Mouse (Mus musculus) limb, embryonic 12.5 days (tissue): Measurements from ENCODE around the gene Olfr616. TPM values are rescaled to one million over a fixed set of nuclear protein-coding genes. Genes with fewer than 3 reads are reported as not detected.

ENCODE experiments used
- microRNA-seq: library from miRNA; unstranded; fragments of <30 nt; microRNA quantifications from one replicate; pipeline ENCODE4, GENCODE M21; 2017
- polyA plus RNA-seq: library from polyadenylated mRNA; unstranded; fragments of >200 nt; fragmentation: Nextera tagmentation; extraction: Ambion mirVana; gene quantifications from 2 replicates; pipeline ENCODE4 v1.2.1, GENCODE M21; 2016

The Olfr616 gene
- polyA plus RNA-seq, 1 experiment from 2014 or later = not detected

Small RNAs within 50 kb of the gene (microRNA-seq; reads per million reads assigned to microRNA genes)
- not detected for gene Gm26506

Other genes starting within 250 kb of the Olfr616 start
- gene Olfr598, start 245.6 kb downstream of the Olfr616 start, polyA plus RNA-seq = not detected in 2 replicates
- not detected in 2 replicates for gene Olfr599, start 233.2 kb downstream of the Olfr616 start, polyA plus RNA-seq
- not detected in 2 replicates for gene Olfr600, start 219.5 kb downstream of the Olfr616 start, polyA plus RNA-seq
- gene Olfr601, start 206.5 kb downstream of the Olfr616 start, polyA plus RNA-seq = not detected in 2 replicates
- gene Olfr603, start 183.0 kb downstream of the Olfr616 start, polyA plus RNA-seq = not detected in 2 replicates
- gene Usp17lc, start 154.1 kb downstream of the Olfr616 start, polyA plus RNA-seq = not detected in 2 replicates
- gene Olfr605, start 123.7 kb downstream of the Olfr616 start, polyA plus RNA-seq = not detected in 2 replicates
- gene Olfr606, start 120.1 kb downstream of the Olfr616 start, polyA plus RNA-seq = not detected in 2 replicates
- not detected in 2 replicates for gene Olfr607, start 105.0 kb downstream of the Olfr616 start, polyA plus RNA-seq
- not detected in 2 replicates for gene Olfr608, start 99.3 kb downstream of the Olfr616 start, polyA plus RNA-seq
- not detected in 2 replicates for gene Olfr609, start 71.1 kb downstream of the Olfr616 start, polyA plus RNA-seq
- not detected in 2 replicates for gene Olfr610, start 57.0 kb downstream of the Olfr616 start, polyA plus RNA-seq
- gene Olfr611, start 48.3 kb downstream of the Olfr616 start, polyA plus RNA-seq = not detected in 2 replicates
- not detected in 2 replicates for gene Olfr612, start 26.4 kb downstream of the Olfr616 start, polyA plus RNA-seq
- not detected in 2 replicates for gene Olfr613, start 21.1 kb downstream of the Olfr616 start, polyA plus RNA-seq
- gene Olfr615, start 13.1 kb downstream of the Olfr616 start, polyA plus RNA-seq = not detected in 2 replicates
- not detected in 2 replicates for gene Olfr617, start 3.9 kb upstream of the Olfr616 start, polyA plus RNA-seq
- gene Olfr618, start 21.0 kb upstream of the Olfr616 start, polyA plus RNA-seq = not detected in 2 replicates
- gene Olfr619, start 31.4 kb upstream of the Olfr616 start, polyA plus RNA-seq = not detected in 2 replicates
- not detected in 2 replicates for gene Olfr620, start 43.4 kb upstream of the Olfr616 start, polyA plus RNA-seq
- not detected in 2 replicates for gene Olfr622, start 73.6 kb upstream of the Olfr616 start, polyA plus RNA-seq
- gene Olfr623, start 94.6 kb upstream of the Olfr616 start, polyA plus RNA-seq = not detected in 2 replicates
- 0.06 and 0.11 TPM in 2 replicates for gene Olfr624, start 102.0 kb upstream of the Olfr616 start, polyA plus RNA-seq
- gene Olfr625-ps1, start 113.6 kb upstream of the Olfr616 start, polyA plus RNA-seq = not detected in 2 replicates
- gene Olfr243, start 145.5 kb upstream of the Olfr616 start, polyA plus RNA-seq = not detected in 2 replicates
- gene Olfr628, start 161.2 kb upstream of the Olfr616 start, polyA plus RNA-seq = not detected in 2 replicates
- not detected in 2 replicates for gene Olfr629, start 175.8 kb upstream of the Olfr616 start, polyA plus RNA-seq
- not detected in 2 replicates for gene Olfr630, start 188.2 kb upstream of the Olfr616 start, polyA plus RNA-seq
- not detected in 2 replicates for gene Olfr69, start 202.5 kb upstream of the Olfr616 start, polyA plus RNA-seq
- not detected in 2 replicates for gene Olfr68, start 210.6 kb upstream of the Olfr616 start, polyA plus RNA-seq
- not detected in 2 replicates for gene Olfr67, start 222.7 kb upstream of the Olfr616 start, polyA plus RNA-seq
- 836 and 850 TPM in 2 replicates for gene Hbb-bt, start 244.9 kb upstream of the Olfr616 start, polyA plus RNA-seq